Mouse (Mus musculus) midbrain, embryonic 11.5 days (tissue): ENCODE results near the gene Dnah1. TPM values are rescaled to one million over a fixed set of nuclear protein-coding genes. Genes with fewer than 3 reads are reported as not detected.

Source experiments
- ATAC-seq: fragments of 200-750 bp; cut with Nextera tagmentation; 2 replicates; pipeline ENCODE4 v1.8.0; 2017; ENCODE audit warnings: moderate TSS enrichment, moderate library complexity; ENCODE audit not compliant: low FRiP score
- DNase-seq: peaks from one replicate; pipeline ENCODE4 v3.0.0; 2015; ENCODE audit warnings: low spot score; ENCODE audit errors: missing footprints
- H3K27ac ChIP-seq: fragments of 300-500 bp; sonication (generic); 2 replicates; pipeline ENCODE4 v1.5.1; 2014; ENCODE audit warnings: low read depth, low read length
- H3K27me3 ChIP-seq: fragments of 300-500 bp; sonication (generic); 2 replicates; pipeline ENCODE4 v1.6.1; 2014; ENCODE audit warnings: mild to moderate bottlenecking, low read length, moderate library complexity, mixed read lengths; ENCODE audit not compliant: control insufficient read depth, insufficient read depth
- H3K36me3 ChIP-seq: fragments of 300-500 bp; sonication (generic); 2 replicates; pipeline ENCODE4 v1.6.1; 2014; ENCODE audit warnings: mild to moderate bottlenecking, low read length, moderate library complexity, mixed read lengths; ENCODE audit not compliant: control insufficient read depth, insufficient read depth
- H3K4me1 ChIP-seq: fragments of 300-500 bp; sonication (generic); 2 replicates; pipeline ENCODE4 v1.6.1; 2014; ENCODE audit warnings: low read length; ENCODE audit not compliant: control insufficient read depth, insufficient read depth
- H3K4me2 ChIP-seq: fragments of 300-500 bp; sonication (generic); 2 replicates; pipeline ENCODE4 v1.6.1; 2014; ENCODE audit warnings: mild to moderate bottlenecking, moderate library complexity
- H3K4me3 ChIP-seq: fragments of 300-500 bp; sonication (generic); 2 replicates; pipeline ENCODE4 v1.5.1; 2014; ENCODE audit warnings: low read depth, low read length
- H3K9ac ChIP-seq: fragments of 300-500 bp; sonication (generic); 2 replicates; pipeline ENCODE4 v1.6.1; 2014; ENCODE audit warnings: low read length
- H3K9me3 ChIP-seq: fragments of 300-500 bp; sonication (generic); 2 replicates; pipeline ENCODE4 v1.6.1; 2016; ENCODE audit warnings: low read length; ENCODE audit not compliant: control insufficient read depth
- WGBS: fragments of 180-500 bp; shearing (Covaris S2); extraction: QIAGEN DNeasy Blood & Tissue Kit; methylation state at CpG from one replicate; pipeline ENCODE4 v1.1.7; 2014; 5-methylcytosine and 5-hydroxymethylcytosine counted together
- polyA plus RNA-seq: library from polyadenylated mRNA; unstranded; fragments of >200 nt; fragmentation: Nextera tagmentation; extraction: Ambion mirVana; gene quantifications from 2 replicates; pipeline ENCODE4 v1.2.1, GENCODE M21; 2014

The Dnah1 gene
- polyA plus RNA-seq, 1 experiment from 2014 or later, result 8.7 TPM

GRCm38 (mm10) chr14:31271121-31271520 lies 52.6 kb downstream of the Dnah1 start:
- Histone ChIP-seq H3K4me3 (no peak overlapping the region), H3K4me2 (no peak overlapping the region)
- no peak for DNase-seq

GRCm38 (mm10) chr14:31269456-31270100 lies 54.1 kb downstream of the Dnah1 start:
- DNase-seq, result peak; percentile 94
- 14% methylated on average over 28 of the region's 28 CpGs for WGBS
- peak; percentile 62 for ATAC-seq

More at GRCm38 (mm10) chr14:31271121-31271520, 52.6 kb downstream of the Dnah1 start:
- Histone ChIP-seq H3K9me3 (no peaks in the 10 kb centered on the region), H3K36me3 (no peaks in the 10 kb centered on the region), H3K27ac (no peak overlapping the region), H3K9ac (no peak overlapping the region), H3K27me3 (no peaks in the 10 kb centered on the region), H3K4me1 (peaks cover 21% of the 10 kb centered on the region)
- WGBS, result 93% methylated on average over 6 of the region's 6 CpGs
- ATAC-seq, result no peak

GRCm38 (mm10) chr14:31268301-31269001 lies 55.2 kb downstream of the Dnah1 start:
- ATAC-seq (peak; percentile 76), DNase-seq (peak; percentile 91)
- Histone ChIP-seq H3K4me2 (peak overlapping the region; percentile 44), H3K4me3 (0 out of 2 replicates have a peak overlapping the region, but pooled peaks have one; percentile 16), H3K9me3 (no peaks in the 10 kb centered on the region), H3K27ac (peak overlapping the region; percentile 59), H3K4me1 (peaks cover 21% of the 10 kb centered on the region), H3K36me3 (no peaks in the 10 kb centered on the region), H3K27me3 (no peaks in the 10 kb centered on the region), H3K9ac (no peak overlapping the region)
- 29% methylated on average over 9 of the region's 9 CpGs for WGBS

More at GRCm38 (mm10) chr14:31269456-31270100, 54.1 kb downstream of the Dnah1 start:
- Histone ChIP-seq H3K27me3 (no peaks in the 10 kb centered on the region), H3K4me2 (peak overlapping the region; percentile 44), H3K36me3 (no peaks in the 10 kb centered on the region), H3K27ac (no peak overlapping the region; the same call in 1 of the 2 replicates), H3K9me3 (no peaks in the 10 kb centered on the region), H3K9ac (peak overlapping the region; percentile 28), H3K4me1 (peaks cover 21% of the 10 kb centered on the region), H3K4me3 (peak overlapping the region; percentile 16; the same call in 1 of the 2 replicates)

- Histone ChIP-seq H3K27me3 (no peaks in the 10 kb centered on the region), H3K4me2 (no peak overlapping the region), H3K4me1 (peaks cover 21% of the 10 kb centered on the region), H3K9ac (no peak overlapping the region), H3K36me3 (no peaks in the 10 kb centered on the region), H3K9me3 (no peaks in the 10 kb centered on the region), H3K4me3 (no peak overlapping the region), H3K27ac (no peak overlapping the region)
- WGBS, result 85% methylated on average over 11 of the region's 11 CpGs
- peak; percentile 81 for DNase-seq
- ATAC-seq, result no peak
These were observed 56.0 kb downstream of the Dnah1 start for GRCm38 (mm10) chr14:31267649-31268048.

- no peaks in the 10 kb centered on the region for H3K9me3 ChIP-seq
- H3K4me1 ChIP-seq, result no peaks in the 10 kb centered on the region
- DNase-seq (no peak), ATAC-seq (no peak)
- H3K9ac ChIP-seq, result no peak overlapping the region
- no peak overlapping the region for H3K4me3 ChIP-seq
- H3K4me2 ChIP-seq, result no peak overlapping the region
- H3K27ac ChIP-seq, result no peak overlapping the region
- 92% methylated on average over 9 of the region's 9 CpGs for WGBS
- H3K36me3 ChIP-seq, result peaks cover 39% of the 10 kb centered on the region
- H3K27me3 ChIP-seq, result no peaks in the 10 kb centered on the region
These were observed 62.8 kb downstream of the Dnah1 start for GRCm38 (mm10) chr14:31260932-31261331.

- H3K27ac ChIP-seq, result no peak overlapping the region
- no peaks in the 10 kb centered on the region for H3K27me3 ChIP-seq
- peaks cover 44% of the 10 kb centered on the region for H3K36me3 ChIP-seq
- H3K9me3 ChIP-seq, result no peaks in the 10 kb centered on the region
- H3K4me1 ChIP-seq, result no peaks in the 10 kb centered on the region
- ATAC-seq (no peak), DNase-seq (no peak)
- no peak overlapping the region for H3K4me3 ChIP-seq
- 94% methylated on average over 4 of the region's 4 CpGs for WGBS
- no peak overlapping the region for H3K9ac ChIP-seq
- no peak overlapping the region for H3K4me2 ChIP-seq
These were observed 63.3 kb downstream of the Dnah1 start for GRCm38 (mm10) chr14:31260374-31260773.

GRCm38 (mm10) chr14:31258476-31259050 lies 65.1 kb downstream of the Dnah1 start:
- no peaks in the 10 kb centered on the region for H3K9me3 ChIP-seq
- no peak overlapping the region for H3K27ac ChIP-seq
- DNase-seq (no peak), ATAC-seq (no peak)
- H3K36me3 ChIP-seq, result peaks cover 56% of the 10 kb centered on the region
- no peak overlapping the region for H3K4me3 ChIP-seq
- 96% methylated on average over 14 of the region's 14 CpGs for WGBS
- H3K9ac ChIP-seq, result no peak overlapping the region
- H3K4me1 ChIP-seq, result no peaks in the 10 kb centered on the region
- H3K27me3 ChIP-seq, result no peaks in the 10 kb centered on the region
- no peak overlapping the region for H3K4me2 ChIP-seq

GRCm38 (mm10) chr14:31252091-31252490 lies 71.6 kb downstream of the Dnah1 start:
- Histone ChIP-seq H3K27me3 (no peaks in the 10 kb centered on the region), H3K4me1 (peaks cover 11% of the 10 kb centered on the region; the same call in 1 of the 2 replicates), H3K4me3 (peak overlapping the region; percentile 98), H3K4me2 (peak overlapping the region; percentile 91), H3K9me3 (no peaks in the 10 kb centered on the region), H3K9ac (peak overlapping the region; percentile 96), H3K36me3 (peaks cover 28% of the 10 kb centered on the region), H3K27ac (no peak overlapping the region)
- ATAC-seq (no peak), DNase-seq (peak; percentile 56)
- 86% methylated on average over 5 of the region's 5 CpGs for WGBS

- peak overlapping the region; percentile 14; the same call in 1 of the 2 replicates for H3K27ac ChIP-seq
These were observed 72.1 kb downstream of the Dnah1 start for GRCm38 (mm10) chr14:31251626-31252025.

More at GRCm38 (mm10) chr14:31251626-31252025, 72.1 kb downstream of the Dnah1 start:
- peaks cover 24% of the 10 kb centered on the region for H3K36me3 ChIP-seq
- H3K4me2 ChIP-seq, result peak overlapping the region; percentile 91
- H3K4me1 ChIP-seq, result peaks cover 11% of the 10 kb centered on the region; the same call in 1 of the 2 replicates
- no peak for ATAC-seq
- WGBS, result 3% methylated on average over 18 of the region's 18 CpGs
- no peak for DNase-seq
- H3K9me3 ChIP-seq, result no peaks in the 10 kb centered on the region
- peak overlapping the region; percentile 98 for H3K4me3 ChIP-seq
- H3K27me3 ChIP-seq, result no peaks in the 10 kb centered on the region
- peak overlapping the region; percentile 96 for H3K9ac ChIP-seq
